Mouse (Mus musculus) kidney, embryonic 15.5 days (tissue): ENCODE measurements around the gene Ubtd1. TPM values are rescaled to one million over a fixed set of nuclear protein-coding genes. Genes with fewer than 3 reads are reported as not detected.

ENCODE experiments used
- ATAC-seq: fragments of 200-750 bp; cut with Nextera tagmentation; replicated peaks from 2 replicates; pipeline ENCODE4 v1.8.0; 2017; ENCODE audit warnings: moderate TSS enrichment; ENCODE audit not compliant: low FRiP score
- H3K27ac ChIP-seq: fragments of 300-500 bp; sonication (generic); 2 replicates; pipeline ENCODE4 v1.5.1; 2015; ENCODE audit warnings: mild to moderate bottlenecking, inconsistent platforms
- H3K27me3 ChIP-seq: fragments of 300-500 bp; sonication (generic); 2 replicates; pipeline ENCODE4 v1.6.1; 2015; ENCODE audit warnings: inconsistent platforms
- H3K36me3 ChIP-seq: fragments of 300-500 bp; sonication (generic); 2 replicates; pipeline ENCODE4 v1.6.1; 2015; ENCODE audit warnings: inconsistent platforms
- H3K4me1 ChIP-seq: fragments of 300-500 bp; sonication (generic); 2 replicates; pipeline ENCODE4 v1.6.1; 2015; ENCODE audit warnings: inconsistent platforms
- H3K4me2 ChIP-seq: fragments of 300-500 bp; sonication (generic); 2 replicates; pipeline ENCODE4 v1.6.1; 2015; ENCODE audit warnings: moderate library complexity, mild to moderate bottlenecking, inconsistent platforms
- H3K4me3 ChIP-seq: fragments of 300-500 bp; sonication (generic); replicated peaks from 2 replicates; pipeline ENCODE4 v1.5.1; 2015; ENCODE audit warnings: mild to moderate bottlenecking, inconsistent platforms
- H3K9ac ChIP-seq: fragments of 300-500 bp; sonication (generic); 2 replicates; pipeline ENCODE4 v1.6.1; 2015; ENCODE audit warnings: mild to moderate bottlenecking, inconsistent platforms
- H3K9me3 ChIP-seq: fragments of 300-500 bp; sonication (generic); replicated peaks from 2 replicates; pipeline ENCODE4 v1.6.1; 2016; ENCODE audit warnings: inconsistent platforms
- WGBS: fragments of 180-500 bp; shearing (Covaris S2); methylation state at CpG from one replicate; pipeline ENCODE4 v1.1.7; 2015; ENCODE audit warnings: mixed read lengths; 5-methylcytosine and 5-hydroxymethylcytosine counted together
- polyA plus RNA-seq: library from polyadenylated mRNA; unstranded; fragments of >200 nt; fragmentation: Nextera tagmentation; extraction: Ambion mirVana; gene quantifications from 2 replicates; pipeline ENCODE4 v1.2.1, GENCODE M21; 2015

The Ubtd1 gene
- polyA plus RNA-seq, 1 experiment from 2014 or later = 32.3 TPM

DNA sequence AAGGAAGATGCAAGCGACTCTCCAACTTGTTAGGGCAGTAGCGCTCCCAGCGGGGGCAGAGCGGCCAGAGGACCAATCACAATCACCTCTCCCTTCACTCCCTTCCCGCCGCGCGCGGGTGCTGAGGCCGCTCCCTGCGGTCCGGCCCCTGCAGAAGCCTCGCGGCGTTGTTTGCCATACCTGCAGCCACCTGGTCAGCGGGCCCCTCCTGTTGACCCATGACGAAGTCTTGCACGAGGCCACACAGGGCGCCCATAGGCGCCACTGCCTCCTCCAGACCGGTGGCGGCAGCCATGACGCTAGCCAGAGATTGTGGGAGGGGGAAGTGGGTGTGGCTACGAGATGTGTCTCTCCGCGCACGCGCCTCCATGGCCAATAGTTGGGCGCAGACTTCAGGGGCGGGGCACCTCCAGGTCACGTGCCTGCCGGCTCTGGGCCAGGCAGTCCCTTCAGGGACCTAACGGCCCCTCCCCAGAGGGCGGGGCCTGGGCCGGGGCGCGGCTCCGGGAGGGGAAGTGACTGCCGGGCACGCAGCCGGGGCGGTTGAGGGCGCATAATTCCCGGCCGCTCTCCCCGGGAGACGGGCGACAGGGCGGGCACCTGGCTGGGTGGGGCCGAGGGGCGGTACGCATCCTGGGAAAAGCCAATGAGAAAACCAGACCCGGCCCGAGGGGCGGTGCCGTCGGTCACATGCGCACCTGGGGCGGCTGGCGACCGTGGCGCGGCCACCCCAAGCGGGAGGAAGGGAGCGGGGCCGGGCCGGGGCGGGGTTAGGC, 556 bp upstream of the Ubtd1 start, which contains the start of gene Mms19:
TSS of gene Mms19 (minus strand) at position 339 of the 776 bp plus-strand sequence.
- H3K4me2 ChIP-seq = peak within 1 kb of the TSS; percentile 74
- peak; percentile 96 for ATAC-seq
- 0 out of 2 replicates have a peak, but pooled peaks cover 4% of the 10 kb centered on the region for H3K36me3 ChIP-seq
- H3K9ac ChIP-seq = peak within 1 kb of the TSS; percentile 90
- H3K27ac ChIP-seq = peak within 1 kb of the TSS; percentile 95
- H3K4me1 ChIP-seq = peaks cover 26% of the 10 kb centered on the region
- no peaks in the 10 kb centered on the region for H3K9me3 ChIP-seq
- peak within 1 kb of the TSS; percentile 94 for H3K4me3 ChIP-seq
- under 1% methylated on average over 68 of the region's 68 CpGs for WGBS
- H3K27me3 ChIP-seq = no peaks in the 10 kb centered on the region

DNA sequence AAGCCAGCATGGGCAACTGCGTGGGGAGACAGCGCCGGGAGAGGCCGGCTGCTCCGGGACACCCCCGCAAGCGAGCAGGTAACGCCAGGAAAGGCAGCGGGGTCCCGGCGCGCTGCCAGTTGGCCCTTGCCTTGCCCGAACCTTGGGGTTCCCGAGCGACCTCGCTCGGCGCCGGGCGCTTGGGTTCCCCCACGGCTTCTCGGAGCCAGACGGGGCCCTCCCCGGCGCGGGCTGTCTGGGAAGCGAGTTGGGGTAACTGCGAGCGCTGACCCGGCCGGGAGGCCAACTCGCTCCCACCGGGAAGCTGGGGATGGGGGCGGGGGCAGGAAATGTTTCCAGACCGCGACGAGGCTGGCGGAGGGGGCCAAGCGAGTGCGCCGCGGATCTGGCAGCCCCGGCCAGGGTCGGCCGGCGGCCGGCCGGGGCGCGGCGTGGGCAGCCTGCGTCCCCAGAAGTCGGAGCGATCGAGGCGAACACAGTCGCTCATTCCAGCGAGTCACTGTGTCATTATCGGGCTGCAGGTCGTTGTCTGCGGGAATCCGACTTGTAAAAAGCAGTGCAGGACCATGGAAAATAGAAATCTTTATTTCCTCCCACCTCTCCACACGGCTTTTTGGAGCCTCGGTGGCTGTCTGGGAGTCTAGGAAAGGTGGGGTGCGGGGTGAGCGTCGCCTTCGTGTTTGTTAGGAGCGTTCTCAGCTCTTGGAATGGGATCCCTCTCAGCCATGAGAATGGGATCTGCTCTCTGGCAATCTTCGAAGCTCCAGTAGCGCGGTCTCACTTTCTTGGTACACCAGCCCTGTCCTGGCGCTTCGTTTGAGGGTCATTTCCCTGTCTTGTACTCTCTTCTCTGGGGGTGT, 598 bp downstream of the Ubtd1 start:
- H3K9ac ChIP-seq = peak overlapping the region; percentile 90
- peak overlapping the region; percentile 95 for H3K27ac ChIP-seq
- H3K27me3 ChIP-seq = no peaks in the 10 kb centered on the region
- ATAC-seq = peak; percentile 0; the same call in 1 of the 2 replicates
- WGBS = under 1% methylated on average over 74 of the region's 74 CpGs
- no peaks in the 10 kb centered on the region for H3K9me3 ChIP-seq
- peak overlapping the region; percentile 94 for H3K4me3 ChIP-seq
- H3K36me3 ChIP-seq = 0 out of 2 replicates have a peak, but pooled peaks cover 5% of the 10 kb centered on the region
- peaks cover 28% of the 10 kb centered on the region for H3K4me1 ChIP-seq
- peak overlapping the region; percentile 74 for H3K4me2 ChIP-seq

DNA sequence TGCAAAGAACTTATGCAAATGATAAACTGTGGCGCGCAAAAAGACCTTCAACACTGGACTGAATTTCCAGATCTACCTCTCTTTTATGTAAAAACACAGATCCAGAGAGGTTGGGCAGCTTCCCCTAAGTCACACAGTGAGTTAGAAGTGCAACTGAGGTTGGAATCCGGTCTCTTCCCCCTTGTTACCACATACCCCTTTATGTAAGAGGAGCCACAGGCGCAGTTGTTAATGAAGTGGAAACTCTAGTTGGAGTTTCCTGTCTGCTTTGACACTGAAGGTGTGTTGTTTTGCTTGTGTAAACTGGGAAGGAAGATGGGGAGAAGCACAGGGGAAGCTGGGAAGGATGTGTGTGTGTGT, 1.2 kb downstream of the Ubtd1 start:
- H3K9ac ChIP-seq = peak overlapping the region; percentile 90

DNA sequence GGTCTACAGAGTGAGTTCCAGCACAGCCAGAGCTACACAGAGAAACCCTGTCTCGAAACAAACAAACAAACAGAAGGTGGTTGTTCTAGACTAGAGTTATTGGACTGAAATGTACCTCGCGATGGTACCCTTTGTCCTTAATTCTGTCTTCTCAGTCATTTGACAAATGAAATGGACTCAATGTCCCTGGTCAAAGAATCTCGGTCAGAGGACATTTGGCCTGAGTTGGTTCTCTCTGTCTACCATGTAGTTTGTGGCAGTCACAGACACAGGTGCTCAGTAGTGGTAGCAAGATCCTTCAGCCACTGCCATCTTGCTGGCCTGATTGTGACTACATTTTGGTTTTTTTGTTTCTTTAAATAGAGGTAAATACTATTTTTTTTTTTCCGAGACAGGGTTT, 4.4 kb downstream of the Ubtd1 start:
- no peak for ATAC-seq
- H3K4me3 ChIP-seq = no peak overlapping the region
- no peak overlapping the region for H3K27ac ChIP-seq
- H3K4me1 ChIP-seq = peaks cover 45% of the 10 kb centered on the region
- H3K9me3 ChIP-seq = no peaks in the 10 kb centered on the region
- 0 out of 2 replicates have a peak, but pooled peaks cover 5% of the 10 kb centered on the region for H3K36me3 ChIP-seq
- WGBS = 89% methylated on average over 5 of the region's 5 CpGs
- H3K4me2 ChIP-seq = no peak overlapping the region
- H3K27me3 ChIP-seq = no peaks in the 10 kb centered on the region
- no peak overlapping the region for H3K9ac ChIP-seq

More for the DNA sequence above, 1.2 kb downstream of the Ubtd1 start:
- ATAC-seq = no peak
- WGBS = 3% methylated on average over 4 of the region's 4 CpGs
- Histone ChIP-seq H3K4me2 (peak overlapping the region; percentile 74), H3K4me3 (peak overlapping the region; percentile 94), H3K4me1 (peaks cover 34% of the 10 kb centered on the region), H3K9me3 (no peaks in the 10 kb centered on the region), H3K27me3 (no peaks in the 10 kb centered on the region), H3K36me3 (0 out of 2 replicates have a peak, but pooled peaks cover 5% of the 10 kb centered on the region), H3K27ac (peak overlapping the region; percentile 95)

DNA sequence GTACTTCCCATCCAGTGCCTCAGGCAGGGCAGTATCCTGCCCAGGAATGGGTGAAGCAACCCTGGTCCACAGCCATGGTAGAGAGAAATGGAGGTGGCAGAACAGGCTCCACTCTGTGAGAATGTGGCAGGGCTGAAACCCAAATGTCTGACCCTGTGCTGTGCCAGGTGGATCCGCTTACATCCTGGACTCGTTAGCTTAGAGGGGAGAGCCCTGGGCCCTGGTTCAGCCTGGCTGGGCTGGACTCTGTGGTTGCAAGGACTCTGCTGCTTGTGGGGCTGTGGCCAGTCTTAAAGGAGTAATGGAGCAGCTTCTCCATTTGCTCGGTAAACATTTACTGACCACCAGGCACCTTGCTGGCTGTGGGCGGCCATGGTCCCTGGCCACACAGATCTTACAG, 5.6 kb downstream of the Ubtd1 start:
- Histone ChIP-seq H3K4me3 (no peak overlapping the region), H3K9ac (no peak overlapping the region), H3K4me2 (no peak overlapping the region), H3K27ac (peak overlapping the region; percentile 79), H3K36me3 (0 out of 2 replicates have a peak, but pooled peaks cover 5% of the 10 kb centered on the region), H3K4me1 (peaks cover 57% of the 10 kb centered on the region), H3K9me3 (no peaks in the 10 kb centered on the region), H3K27me3 (no peaks in the 10 kb centered on the region)
- peak; percentile 82 for ATAC-seq
- 48% methylated on average over 4 of the region's 4 CpGs for WGBS

DNA sequence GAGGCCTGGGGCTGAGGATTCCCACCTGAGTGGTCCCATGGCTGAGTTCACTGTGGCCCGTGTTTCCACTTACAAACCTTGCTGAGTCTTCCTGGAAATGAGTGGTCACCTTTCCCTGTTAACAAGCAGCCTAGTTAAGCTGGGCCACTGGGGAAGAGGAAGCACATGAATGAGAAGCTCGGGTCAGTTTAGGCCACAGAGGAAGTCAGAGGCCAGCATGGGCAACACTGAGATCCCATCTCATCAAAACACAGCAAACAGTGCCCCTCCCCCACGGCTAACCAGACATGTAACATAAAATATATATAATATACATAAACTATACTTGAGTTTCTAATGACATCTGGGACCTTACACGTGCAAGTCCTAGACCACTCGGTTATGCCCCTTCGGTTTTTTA, 8.2 kb downstream of the Ubtd1 start:
- Histone ChIP-seq H3K4me2 (no peak overlapping the region), H3K4me1 (peaks cover 67% of the 10 kb centered on the region), H3K27me3 (no peaks in the 10 kb centered on the region), H3K36me3 (0 out of 2 replicates have a peak, but pooled peaks cover 5% of the 10 kb centered on the region), H3K9ac (no peak overlapping the region), H3K4me3 (no peak overlapping the region), H3K9me3 (no peaks in the 10 kb centered on the region), H3K27ac (no peak overlapping the region)
- WGBS = 79% methylated on average over 6 of the region's 6 CpGs
- ATAC-seq = no peak

DNA sequence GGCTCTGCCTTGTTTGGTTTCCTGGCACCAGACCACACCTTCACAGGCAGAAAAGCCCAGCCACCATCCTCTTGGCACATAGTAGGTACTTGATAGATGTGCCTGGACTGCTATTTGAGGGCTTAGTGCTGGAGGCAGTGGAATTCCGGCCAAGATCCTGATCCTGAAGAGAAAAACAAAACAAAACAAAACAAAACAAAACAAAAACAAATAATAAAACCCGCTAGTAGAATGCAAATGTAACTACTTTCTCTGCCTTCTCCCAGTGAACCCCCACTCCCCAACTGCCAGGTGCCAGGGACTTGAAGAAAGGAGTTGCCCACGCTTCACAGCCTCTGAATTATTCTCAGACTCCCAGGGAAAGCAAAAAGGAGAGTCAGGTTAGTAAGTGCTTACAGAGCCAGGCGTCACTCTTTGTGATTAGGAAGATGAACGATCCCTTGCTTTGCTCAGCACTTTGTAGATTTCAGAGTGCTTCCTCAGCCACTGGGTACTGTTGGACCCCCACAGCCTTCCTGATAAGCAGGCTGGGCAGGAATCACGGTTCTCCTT, 10.4 kb downstream of the Ubtd1 start:
- Histone ChIP-seq H3K9me3 (no peaks in the 10 kb centered on the region), H3K27me3 (no peaks in the 10 kb centered on the region), H3K9ac (no peak overlapping the region), H3K4me1 (peaks cover 88% of the 10 kb centered on the region), H3K27ac (peak overlapping the region; percentile 90), H3K4me3 (no peak overlapping the region), H3K36me3 (no peaks in the 10 kb centered on the region), H3K4me2 (0 out of 2 replicates have a peak overlapping the region, but pooled peaks have one; percentile 22)
- 21% methylated on average over 6 of the region's 6 CpGs for WGBS
- ATAC-seq = peak; percentile 42

DNA sequence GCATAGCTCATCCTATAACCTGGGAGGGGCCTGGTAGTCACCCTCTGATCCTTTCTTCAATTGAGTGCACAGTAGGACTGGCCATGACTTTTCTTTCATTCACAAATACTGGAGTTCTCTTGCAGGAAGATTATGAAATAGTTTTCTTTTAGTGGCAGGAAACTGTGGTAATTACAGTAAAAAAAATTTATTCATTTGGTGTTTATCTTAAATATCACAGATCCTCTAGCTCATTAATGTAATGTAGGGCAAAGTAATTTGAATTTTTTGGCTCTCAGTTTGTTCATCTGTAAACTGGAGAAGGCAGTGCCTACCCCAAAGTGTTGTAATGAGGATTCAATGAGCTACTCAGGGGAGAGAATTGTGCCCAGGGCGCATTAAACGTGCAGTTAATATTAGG, 11.4 kb downstream of the Ubtd1 start:
- ATAC-seq = no peak
- Histone ChIP-seq H3K9me3 (no peaks in the 10 kb centered on the region), H3K4me1 (peaks cover 86% of the 10 kb centered on the region), H3K27me3 (no peaks in the 10 kb centered on the region), H3K9ac (no peak overlapping the region), H3K4me3 (no peak overlapping the region), H3K36me3 (no peaks in the 10 kb centered on the region), H3K4me2 (no peak overlapping the region), H3K27ac (peak overlapping the region; percentile 90)
- WGBS = 70% methylated on average over 2 of the region's 2 CpGs

DNA sequence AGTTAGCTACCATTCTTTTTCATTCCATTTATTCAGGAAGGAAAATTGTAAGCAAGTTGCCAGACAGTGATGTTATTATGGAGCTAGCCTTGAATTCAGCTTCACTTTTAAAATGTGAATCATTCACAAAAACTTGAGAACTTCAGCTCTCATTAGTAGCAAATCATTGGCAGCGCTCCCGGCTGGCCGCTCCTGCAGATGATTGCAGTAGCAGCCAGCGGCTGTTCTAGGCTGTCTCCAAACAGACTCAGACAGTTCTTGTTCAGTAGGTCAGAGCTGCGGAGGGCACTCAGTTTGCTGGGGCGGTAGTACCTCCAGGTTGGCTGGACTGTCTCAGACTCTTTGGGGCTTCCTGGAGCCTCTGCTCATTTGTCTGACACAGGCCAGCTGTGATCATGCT, 11.9 kb downstream of the Ubtd1 start:
- Histone ChIP-seq H3K4me1 (peaks cover 81% of the 10 kb centered on the region), H3K9me3 (no peaks in the 10 kb centered on the region), H3K36me3 (no peaks in the 10 kb centered on the region), H3K9ac (no peak overlapping the region), H3K4me2 (no peak overlapping the region), H3K4me3 (no peak overlapping the region), H3K27me3 (no peaks in the 10 kb centered on the region), H3K27ac (peak overlapping the region; percentile 86)
- 39% methylated on average over 6 of the region's 6 CpGs for WGBS
- peak; percentile 30; the same call in 1 of the 2 replicates for ATAC-seq

DNA sequence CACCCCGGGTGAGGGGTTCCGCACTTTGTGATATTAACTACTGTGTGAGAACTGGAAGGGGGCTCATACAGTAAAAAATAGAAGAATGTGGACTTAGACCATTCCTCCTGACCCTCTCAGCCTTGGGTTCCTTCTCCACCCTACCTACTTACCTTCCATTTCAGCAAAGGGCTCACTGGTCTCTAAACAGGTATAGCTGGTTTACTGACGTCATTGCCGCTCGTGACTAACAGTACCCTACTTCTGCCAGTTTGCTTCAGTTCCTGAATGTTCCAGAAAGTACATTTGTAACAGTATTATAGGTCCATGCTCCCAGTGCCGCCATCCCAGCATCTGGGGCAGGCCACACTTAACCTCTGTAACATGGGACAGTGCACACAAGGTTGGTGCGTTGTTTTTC, 12.5 kb downstream of the Ubtd1 start:
- peak overlapping the region; percentile 86 for H3K27ac ChIP-seq
- no peaks in the 10 kb centered on the region for H3K9me3 ChIP-seq
- H3K27me3 ChIP-seq = no peaks in the 10 kb centered on the region
- no peak for ATAC-seq
- H3K36me3 ChIP-seq = no peaks in the 10 kb centered on the region
- H3K4me2 ChIP-seq = no peak overlapping the region
- H3K9ac ChIP-seq = no peak overlapping the region
- H3K4me3 ChIP-seq = no peak overlapping the region
- WGBS = 75% methylated on average over 7 of the region's 7 CpGs
- H3K4me1 ChIP-seq = peaks cover 81% of the 10 kb centered on the region

DNA sequence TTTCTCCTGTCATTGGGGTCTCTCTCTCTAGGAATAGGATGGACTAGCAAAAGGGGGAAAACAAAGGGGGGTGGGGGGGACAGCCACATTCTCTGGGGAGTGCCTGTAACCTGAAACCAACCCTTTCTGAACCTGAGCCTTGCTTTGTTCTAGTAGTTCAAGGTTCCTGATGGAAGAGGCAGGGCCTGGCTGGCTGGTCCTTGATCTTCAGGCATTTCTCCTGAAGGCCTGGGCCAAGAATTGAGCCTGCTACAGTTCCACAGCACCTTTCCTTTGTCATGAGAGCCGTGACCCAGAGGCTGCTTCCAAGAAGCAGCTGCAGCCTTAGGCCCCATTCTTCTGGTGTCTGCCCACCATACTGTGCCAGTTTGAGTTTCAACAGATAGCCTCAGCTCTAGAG, 13.9 kb downstream of the Ubtd1 start:
- Histone ChIP-seq H3K27ac (peak overlapping the region; percentile 86), H3K36me3 (no peaks in the 10 kb centered on the region), H3K4me1 (peaks cover 91% of the 10 kb centered on the region), H3K27me3 (no peaks in the 10 kb centered on the region), H3K9me3 (no peaks in the 10 kb centered on the region), H3K4me2 (no peak overlapping the region), H3K4me3 (no peak overlapping the region), H3K9ac (0 out of 2 replicates have a peak overlapping the region, but pooled peaks have one; percentile 8)
- ATAC-seq = no peak
- WGBS = 38% methylated on average over 1 of the region's 1 CpGs
